Mouse (Mus musculus) adrenal gland, postnatal 4 days (tissue): ENCODE measurements around the gene Syt15. TPM values are rescaled to one million over a fixed set of nuclear protein-coding genes. Genes with fewer than 3 reads are reported as not detected.

Source experiments
- total RNA-seq, 2 experiments: library from RNA; stranded (reverse); gene quantifications; 2 replicates each; pipeline ENCODE4 v1.2.3; 2021

Syt15 gene
- total RNA-seq, 2 experiments from 2014 or later, result 1.1 to 1.3 TPM

Other genes with a start within 250 kb of the Syt15 start
- gene Zfp488, start 240.8 kb upstream of the Syt15 start, total RNA-seq, result under 1 TPM; 0.08 to 0.17 TPM
- not detected for gene Gm30083, start 204.4 kb upstream of the Syt15 start, total RNA-seq
- not detected for gene Gm5460, start 202.8 kb upstream of the Syt15 start, total RNA-seq
- not detected for gene Antxrl, start 166.9 kb upstream of the Syt15 start, total RNA-seq
- 1 to 10 TPM; 3.7 to 4.0 TPM for gene Anxa8, start 133.6 kb upstream of the Syt15 start, total RNA-seq
- not detected for gene A630023A22Rik, start 116.8 kb upstream of the Syt15 start, total RNA-seq
- under 1 TPM in 1 of 2 experiments, not detected in 1; 0.20 TPM for gene Npy4r, start 67.1 kb upstream of the Syt15 start, total RNA-seq
- gene Gprin2, start 17.9 kb upstream of the Syt15 start, total RNA-seq, result 1 to 10 TPM; 3.0 to 3.9 TPM
- gene Shld2, start 90.9 kb downstream of the Syt15 start, total RNA-seq, result 10 to 100 TPM; 12.6 to 16.0 TPM
- 100 to 1,000 TPM; 220 to 286 TPM for gene Glud1, start 91.1 kb downstream of the Syt15 start, total RNA-seq
- gene Fam25c, start 135.8 kb downstream of the Syt15 start, total RNA-seq, result not detected
- 10 to 100 TPM; 17.2 to 45.8 TPM for gene Sncg, start 155.2 kb downstream of the Syt15 start, total RNA-seq
- 10 to 100 TPM; 26.0 to 28.3 TPM for gene Mmrn2, start 155.9 kb downstream of the Syt15 start, total RNA-seq